Mouse (Mus musculus) spleen, embryonic (tissue): ENCODE data around the gene Pofut1.

Experiments
- CTCF ChIA-PET: fragments of 350-600 bp; sonication (Branson Sonifier 250); formaldehyde crosslinking; loops from one replicate; lab custom pipeline; 2022; lab: Charles Lee

The Pofut1 gene

DNA sequence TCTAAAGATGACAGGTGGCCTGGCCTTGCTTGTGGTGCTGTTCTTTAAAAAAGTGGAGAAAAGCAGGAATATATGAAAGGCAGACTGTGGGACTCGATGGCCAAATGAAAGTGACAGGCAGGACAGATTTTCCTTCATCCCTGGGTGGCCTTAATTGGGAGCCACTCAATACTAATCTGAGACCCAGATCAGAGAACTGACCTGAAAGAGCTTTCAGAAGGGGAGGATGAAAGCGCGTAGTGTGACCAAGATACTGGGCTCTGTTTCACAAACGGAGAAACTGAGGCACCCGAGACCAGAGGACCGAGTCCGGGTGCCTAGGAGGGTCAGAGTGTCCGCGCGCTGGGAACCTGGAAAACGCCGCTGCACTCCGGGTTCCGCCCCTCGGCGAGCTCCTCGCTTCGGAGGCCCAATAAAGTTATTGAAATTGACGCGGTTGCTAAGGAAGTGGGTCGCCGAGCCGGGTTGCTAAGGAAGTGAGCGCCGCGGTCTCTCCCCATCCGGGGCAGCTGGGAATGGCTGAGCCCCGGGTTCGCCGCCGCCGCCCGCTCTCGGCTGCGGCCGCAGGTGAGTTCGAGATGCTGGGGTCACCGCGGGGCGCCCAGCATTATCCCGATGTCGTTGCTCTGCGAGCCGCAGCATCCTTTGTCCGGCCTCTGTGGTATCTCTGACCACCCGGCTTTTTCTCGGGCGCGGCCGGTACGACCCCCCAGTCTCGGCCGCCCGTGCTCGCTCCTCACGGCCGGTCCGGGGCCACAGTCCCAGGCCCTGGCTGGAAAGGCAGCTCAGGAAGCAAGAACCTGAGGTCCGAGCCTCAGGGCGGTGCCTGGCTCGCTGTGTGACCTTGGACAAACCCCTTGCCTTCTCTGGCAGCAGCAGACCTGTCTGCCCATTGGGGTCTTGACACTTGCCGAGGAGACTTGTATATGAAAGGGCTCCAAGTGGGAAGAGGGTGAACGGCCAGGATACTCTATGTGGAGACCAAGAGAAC is 49.9 kb downstream of the Pofut1 start, which contains the start of gene Kif3b:
TSS of gene Kif3b (plus strand) at position 476 of the 991 bp plus-strand sequence.
- CTCF ChIA-PET = no interaction called here

DNA sequence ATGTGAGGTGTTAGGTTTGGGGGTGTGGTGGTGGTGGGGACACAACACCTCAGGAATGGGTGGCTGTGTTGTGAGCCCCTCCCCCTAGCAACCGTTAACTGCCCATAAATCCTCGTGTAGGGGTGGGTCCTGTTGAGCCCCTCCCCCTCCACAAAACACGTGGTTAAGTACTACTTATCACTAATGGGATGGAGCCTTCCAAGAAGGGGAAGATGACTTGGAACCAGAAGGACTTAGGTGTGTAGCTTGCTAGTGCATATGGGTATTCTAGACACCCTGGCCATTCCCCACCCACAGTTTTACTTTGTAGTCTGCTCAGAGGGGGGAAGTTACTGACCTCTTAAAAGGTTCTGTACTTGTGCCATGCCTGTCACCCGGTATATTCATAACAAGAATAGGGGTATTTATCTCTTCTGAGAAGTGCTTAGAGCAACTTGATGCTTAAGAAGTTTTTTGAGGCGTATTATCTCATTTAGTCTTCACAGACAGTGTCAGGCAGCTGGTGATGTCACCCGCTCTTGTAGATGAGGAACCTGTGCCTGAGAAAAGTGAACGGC is 51.0 kb downstream of the Pofut1 start:
- CTCF ChIA-PET = no interaction called here

DNA sequence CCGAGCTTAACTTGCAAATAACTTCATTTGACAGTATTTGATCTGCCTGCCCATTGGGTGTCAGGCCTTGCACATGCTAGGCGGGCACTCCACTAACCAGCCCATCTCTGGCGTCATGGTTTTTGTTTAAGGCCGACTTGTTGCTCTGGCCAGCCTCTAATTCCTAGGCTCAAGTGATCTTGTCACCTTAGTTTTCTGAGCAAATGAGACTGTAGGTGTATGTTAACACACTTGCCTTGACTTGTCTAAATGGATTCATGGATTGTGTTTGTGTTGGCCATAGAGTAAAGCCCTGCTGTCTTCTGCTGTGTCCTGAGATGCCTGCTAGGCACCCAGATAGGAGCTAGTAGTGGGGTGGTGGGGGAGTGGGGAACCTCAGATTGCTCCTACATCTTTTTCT is 53.9 kb downstream of the Pofut1 start:
- CTCF ChIA-PET = no interaction called here

DNA sequence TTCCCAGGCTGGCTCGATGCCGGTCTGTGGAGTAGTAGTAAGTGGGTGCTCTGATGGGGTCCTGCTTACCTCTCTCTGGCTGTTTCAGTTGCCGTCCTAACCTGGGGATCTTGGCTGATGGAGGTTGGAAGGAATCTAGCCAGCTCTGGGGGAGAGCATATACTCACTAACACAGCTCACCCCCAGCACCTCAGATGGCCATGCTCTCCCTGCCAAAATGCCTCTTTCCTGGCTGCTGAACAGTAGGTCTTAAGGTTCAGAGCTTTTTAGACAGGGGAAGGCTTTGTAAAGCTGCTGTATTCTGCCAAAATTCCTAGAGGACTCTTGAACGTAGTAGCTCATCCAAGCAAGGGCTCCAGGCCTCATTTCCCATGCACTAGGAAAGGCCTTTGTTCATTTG is 56.4 kb downstream of the Pofut1 start:
- CTCF ChIA-PET = no interaction called here

DNA sequence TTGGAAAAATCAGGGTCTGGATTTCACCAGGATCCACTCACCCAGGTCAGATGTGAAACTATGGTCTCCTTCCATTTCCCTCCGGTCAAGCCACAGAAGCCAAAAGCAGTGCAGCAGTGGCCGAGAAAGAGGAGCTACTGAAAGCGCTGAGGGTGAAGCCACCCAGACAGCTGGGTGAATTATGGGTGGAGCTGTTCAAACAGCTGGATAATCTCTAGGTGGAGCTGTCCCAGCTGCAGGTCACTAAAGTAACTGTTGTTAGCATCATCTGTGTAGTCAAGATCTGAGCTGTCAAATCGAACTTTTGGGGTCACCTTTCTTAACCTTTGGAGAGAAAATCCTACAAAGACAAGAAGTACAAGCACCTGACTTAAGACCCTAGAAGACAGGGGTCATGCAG is 57.1 kb downstream of the Pofut1 start:
- CTCF ChIA-PET = interaction anchor here (1.1 kb wide), 1 partner anchor 15 kb away, joined by 3 read pairs; no protein-coding TSS in a partner anchor

DNA sequence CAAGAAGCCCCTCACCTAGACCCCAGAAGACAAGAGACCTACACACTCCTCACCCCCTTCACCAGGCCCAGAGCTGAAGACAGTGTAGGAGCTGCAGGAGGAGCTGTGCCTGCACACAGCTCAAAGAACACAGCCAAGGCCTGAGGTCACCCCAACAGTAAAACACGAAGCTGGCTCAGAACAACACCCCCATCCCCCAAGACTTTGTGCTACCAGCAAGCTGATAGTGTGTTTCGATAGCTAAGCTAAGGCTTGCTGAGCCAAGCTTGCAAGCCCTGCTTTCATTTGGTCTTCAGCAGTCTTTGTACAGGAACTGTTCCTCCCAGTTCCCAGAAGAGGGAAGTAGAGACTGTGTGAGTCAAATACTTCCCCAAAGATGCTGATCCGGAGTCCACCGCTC is 57.5 kb downstream of the Pofut1 start:
- CTCF ChIA-PET = interaction anchor here (1.1 kb wide), 1 partner anchor 16 kb away, joined by 3 read pairs; no protein-coding TSS in a partner anchor

DNA sequence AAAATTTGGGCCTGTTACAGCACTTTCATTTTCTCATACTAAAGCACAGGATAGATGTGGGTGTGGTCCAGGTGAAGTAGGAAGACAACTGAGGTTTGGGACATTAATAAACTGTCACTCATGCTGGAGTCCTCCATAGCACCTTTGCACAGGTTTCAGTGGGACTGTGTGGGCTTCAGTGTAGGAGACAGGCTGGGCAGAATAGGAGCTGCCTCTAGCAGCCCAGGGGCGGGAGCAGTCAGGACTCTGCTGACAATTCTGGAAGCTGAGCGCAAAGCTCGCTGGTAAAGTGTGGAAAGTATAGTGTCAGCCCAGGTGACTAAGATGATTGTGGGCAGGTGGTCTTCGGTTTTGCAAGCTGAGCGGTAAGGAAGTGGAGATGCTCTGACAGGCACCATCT is 59.8 kb downstream of the Pofut1 start:
- CTCF ChIA-PET = no interaction called here

DNA sequence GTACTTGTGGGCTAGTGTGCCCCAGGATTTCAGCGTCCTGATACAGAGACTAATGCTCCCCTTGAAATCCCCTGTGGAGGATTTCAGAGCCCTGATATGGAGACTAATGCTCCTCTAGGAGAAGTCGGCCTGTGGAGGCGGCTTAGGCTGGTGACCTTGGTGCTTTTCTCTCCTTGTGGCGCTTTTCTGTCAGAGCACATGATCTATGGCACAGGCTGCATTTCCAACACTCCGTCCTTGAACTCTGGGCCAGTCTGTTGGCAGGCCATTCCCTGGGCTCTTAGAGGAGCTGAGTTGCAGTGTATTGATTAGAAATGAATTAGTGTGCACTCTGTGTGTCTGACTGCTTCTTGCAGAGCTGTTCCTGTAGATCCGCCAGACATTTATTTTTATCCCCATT is 63.9 kb downstream of the Pofut1 start:
- CTCF ChIA-PET = no interaction called here

DNA sequence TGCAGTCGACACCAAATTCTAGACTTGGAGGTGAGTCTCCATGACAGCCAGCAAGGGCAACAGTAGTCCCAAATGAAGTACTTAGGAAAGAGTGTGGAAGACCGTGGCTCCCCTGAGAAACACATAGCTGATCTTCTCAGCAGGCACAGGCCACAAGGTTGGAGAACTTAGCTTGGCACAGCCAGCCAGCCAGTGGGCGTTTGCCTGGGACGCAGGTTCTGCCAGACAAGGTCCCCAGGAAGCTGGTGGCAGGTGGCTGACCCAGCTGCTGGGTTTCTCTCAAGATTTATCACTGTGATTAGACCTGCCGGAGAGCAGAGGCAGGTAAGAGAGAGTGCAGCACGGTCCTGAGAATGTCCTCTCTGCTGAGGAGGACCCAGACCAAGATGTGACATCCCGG is 67.3 kb downstream of the Pofut1 start:
- CTCF ChIA-PET = interaction anchor here (0.7 kb wide), 1 partner anchor 68 kb away, joined by 6 read pairs; no protein-coding TSS in a partner anchor

DNA sequence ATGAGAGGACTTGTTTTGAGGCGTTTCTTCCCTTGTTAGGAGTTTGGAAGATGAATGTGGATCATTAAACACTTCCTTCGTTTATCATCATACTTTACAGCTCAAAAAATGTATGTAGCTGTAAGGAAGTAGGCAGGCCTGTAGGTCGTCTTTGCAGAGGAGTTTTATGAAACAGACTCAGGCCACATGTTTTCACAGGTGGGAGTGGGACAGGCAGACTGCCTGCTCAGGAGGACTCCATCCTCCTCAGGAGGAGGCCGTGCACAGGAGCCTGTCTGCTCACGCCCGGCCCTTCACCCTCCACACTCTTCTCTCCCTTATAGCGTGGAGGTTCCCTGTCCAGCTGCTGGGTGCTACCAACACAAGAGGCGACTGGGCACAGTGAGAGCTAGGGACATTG is 67.8 kb downstream of the Pofut1 start:
- CTCF ChIA-PET = no interaction called here

DNA sequence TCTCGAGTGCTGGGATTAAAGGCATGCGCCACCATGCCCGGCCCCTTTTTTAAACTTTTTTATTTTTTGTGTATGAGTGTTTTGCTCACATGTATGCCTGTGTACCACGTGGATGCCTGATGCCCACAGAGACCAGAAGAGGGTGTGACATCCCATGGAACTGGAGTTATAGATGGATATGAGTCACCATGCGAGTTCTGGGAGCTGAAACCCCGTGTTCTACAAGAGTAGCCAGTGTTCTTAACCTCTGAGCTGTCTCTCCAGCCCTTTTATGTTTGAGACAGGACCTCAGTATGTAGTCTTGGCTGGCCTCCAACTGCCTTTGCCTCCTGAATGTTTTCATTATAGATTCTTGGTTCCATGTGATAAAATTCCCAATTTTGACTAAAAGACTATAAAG is 68.9 kb downstream of the Pofut1 start:
- CTCF ChIA-PET = no interaction called here

DNA sequence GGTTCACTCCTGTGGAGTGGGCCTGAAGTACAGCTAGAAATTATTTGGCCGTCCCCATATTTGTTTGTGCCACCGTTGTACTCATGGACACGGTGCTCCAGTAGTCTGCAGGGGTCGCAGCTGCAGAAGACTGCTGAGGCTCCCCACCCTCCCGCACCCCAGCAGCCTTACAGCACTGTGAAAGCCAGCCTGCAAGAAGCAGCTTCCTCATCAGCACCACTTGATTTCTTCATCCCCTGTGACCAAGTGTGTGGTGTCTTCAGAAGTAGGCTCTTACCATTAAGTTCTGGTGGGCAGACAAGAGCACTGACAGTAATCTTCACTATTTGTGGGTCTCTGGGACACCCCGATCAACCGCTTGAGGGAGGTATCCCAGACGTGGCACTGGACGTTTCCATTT is 71.6 kb downstream of the Pofut1 start:
- CTCF ChIA-PET = no interaction called here

DNA sequence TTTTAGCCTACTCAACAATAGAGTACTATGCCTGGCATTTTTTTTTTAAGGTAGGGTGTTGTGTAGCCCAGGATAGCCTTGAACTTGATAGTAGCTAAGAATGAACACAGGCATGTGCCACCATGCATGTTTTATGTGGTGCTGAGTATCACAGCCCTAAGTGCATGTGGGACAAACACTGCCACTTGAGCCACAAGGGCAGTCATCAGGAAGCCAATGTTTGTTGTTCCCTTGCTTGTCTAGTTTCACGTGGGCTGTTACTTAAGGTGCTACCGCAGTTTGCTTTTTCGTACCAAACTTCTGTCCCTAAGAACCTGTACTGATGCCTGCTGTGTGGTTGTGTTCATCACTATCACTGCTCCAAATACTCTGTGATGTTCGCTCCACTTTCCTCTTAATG is 77.1 kb downstream of the Pofut1 start:
- CTCF ChIA-PET = no interaction called here

DNA sequence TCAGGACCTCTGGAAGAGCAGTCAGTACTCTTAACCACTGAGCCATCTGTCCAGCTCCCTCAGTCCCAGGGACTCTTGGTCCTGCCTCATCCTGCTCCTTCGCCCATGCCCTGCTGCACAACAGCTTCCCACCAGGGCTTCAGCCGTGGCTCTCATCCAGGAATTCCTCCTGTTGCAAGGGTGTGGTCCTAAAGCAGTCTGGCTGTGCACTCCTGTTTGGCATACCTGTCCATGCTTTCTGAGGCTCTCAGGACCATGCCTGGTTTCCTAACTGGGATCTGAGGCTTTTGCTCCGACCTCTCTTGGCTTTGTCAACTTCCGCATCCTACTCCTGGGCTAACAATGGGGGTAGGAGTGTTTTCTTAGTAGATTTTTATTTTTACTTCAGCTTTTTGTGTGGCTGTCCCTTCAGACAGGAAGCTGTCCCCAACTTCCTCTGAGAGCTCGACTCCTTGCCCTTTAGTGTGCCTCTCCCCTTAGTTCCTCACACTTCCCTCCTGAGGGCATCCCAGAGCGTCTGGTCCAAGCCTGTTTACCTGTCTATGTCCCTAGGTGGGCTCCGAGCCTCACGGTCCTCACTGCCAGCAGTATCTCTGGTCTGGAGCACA is 77.8 kb downstream of the Pofut1 start:
- CTCF ChIA-PET = no interaction called here
